Mouse (Mus musculus) testis, adult 2 months (tissue): ENCODE measurements around the gene Mrps9. TPM values are rescaled to one million over a fixed set of nuclear protein-coding genes. Genes with fewer than 3 reads are reported as not detected.
A peak's percentile ranks its signal among the peaks of the same experiment; 100 is the strongest.

Source experiments
- H3K27ac ChIP-seq: fragments of 200-500 bp; 2 replicates; pipeline ENCODE4 v1.5.1; 2012; ENCODE audit warnings: low read depth, low read length; ENCODE audit not compliant: control insufficient read depth, insufficient read depth
- H3K27me3 ChIP-seq: fragments of 200-500 bp; 2 replicates; pipeline ENCODE4 v1.6.1; 2012; ENCODE audit warnings: mild to moderate bottlenecking, low read length, moderate library complexity; ENCODE audit not compliant: control insufficient read depth, insufficient read depth
- H3K36me3 ChIP-seq: fragments of 200-500 bp; 2 replicates; pipeline ENCODE4 v1.6.1; 2012; ENCODE audit warnings: mild to moderate bottlenecking, low read length; ENCODE audit not compliant: control insufficient read depth, insufficient read depth
- H3K4me1 ChIP-seq: fragments of 200-500 bp; 2 replicates; pipeline ENCODE4 v1.6.1; 2012; ENCODE audit warnings: low read length; ENCODE audit not compliant: control insufficient read depth, insufficient read depth
- H3K4me3 ChIP-seq: fragments of 200-500 bp; 2 replicates; pipeline ENCODE4 v1.5.1; 2012; ENCODE audit warnings: low read depth, mild to moderate bottlenecking, low read length, moderate library complexity, mixed read lengths; ENCODE audit not compliant: control insufficient read depth
- CTCF ChIP-seq: fragments of 200-500 bp; IDR thresholded peaks from 2 replicates; pipeline ENCODE4 v1.5.1; 2012; ENCODE audit warnings: low read depth, mild to moderate bottlenecking, inconsistent platforms, low read length, moderate library complexity; ENCODE audit not compliant: control insufficient read depth, insufficient read depth, insufficient replicate concordance
- POLR2A ChIP-seq: fragments of 200-500 bp; IDR thresholded peaks from 2 replicates; pipeline ENCODE4 v1.6.1; 2012; ENCODE audit warnings: low read depth, mild to moderate bottlenecking, inconsistent platforms, low read length, moderate library complexity; ENCODE audit not compliant: control insufficient read depth
- polyA plus RNA-seq: library from polyadenylated mRNA; depleted of rRNA; stranded (reverse); fragments of >200 nt; gene quantifications from 2 replicates; pipeline ENCODE4 v1.2.3, GENCODE M21; 2012; rRNA removed

Gene Mrps9
- polyA plus RNA-seq, 1 experiment = 24.3 TPM

DNA sequence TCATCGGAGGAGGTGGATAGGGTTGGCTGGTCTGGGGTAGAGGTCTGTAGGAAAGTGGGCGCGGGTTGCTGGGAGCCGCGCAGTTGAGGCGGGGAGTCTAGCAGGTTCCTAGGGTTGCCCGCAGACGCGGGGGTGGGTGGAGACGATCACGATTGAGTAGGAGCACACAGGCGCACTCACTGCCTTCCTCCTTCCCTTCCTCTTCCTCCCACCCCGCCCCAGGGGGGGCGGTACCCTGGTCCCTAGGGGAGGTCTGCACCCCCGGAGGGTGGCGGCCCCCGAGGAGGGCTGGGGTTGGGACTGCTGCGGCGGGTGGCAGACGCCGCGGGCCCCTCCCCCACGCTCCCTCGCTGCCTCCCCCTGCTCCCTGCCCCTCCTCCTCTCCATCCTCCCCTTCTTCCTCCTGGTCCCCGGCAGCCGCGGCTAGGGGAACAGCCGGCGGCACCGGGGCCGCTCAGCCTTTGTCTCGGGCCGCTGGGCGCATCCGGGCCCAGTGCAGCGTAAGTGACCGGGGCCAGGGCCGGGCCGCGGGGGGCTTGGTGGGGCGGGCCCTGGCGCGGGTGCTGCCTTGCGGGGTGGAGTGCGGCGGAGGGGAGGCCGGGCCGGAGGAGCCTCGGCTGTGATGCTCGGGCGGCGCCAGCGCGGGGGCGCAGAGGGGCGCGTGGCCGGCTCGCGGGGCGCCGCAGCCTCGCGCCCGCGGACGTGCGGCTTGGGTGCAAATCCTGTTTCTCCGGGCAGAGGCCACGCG is 101.9 kb downstream of the Mrps9 start, which contains the start of gene Gpr45:
Gene Gpr45, plus strand, starts transcription at position 139 of the 748 bp plus-strand sequence.
- Histone ChIP-seq H3K27ac (no peak within 1 kb of the TSS), H3K4me3 (peak within 1 kb of the TSS; percentile 52), H3K36me3 (no peaks in the 10 kb centered on the region), H3K4me1 (peaks cover 3% of the 10 kb centered on the region; the same call in 1 of the 2 replicates), H3K27me3 (no peaks in the 10 kb centered on the region; the same call in 1 of the 2 replicates)
- TF ChIP-seq POLR2A = no peak
- no peak for TF ChIP-seq CTCF

DNA sequence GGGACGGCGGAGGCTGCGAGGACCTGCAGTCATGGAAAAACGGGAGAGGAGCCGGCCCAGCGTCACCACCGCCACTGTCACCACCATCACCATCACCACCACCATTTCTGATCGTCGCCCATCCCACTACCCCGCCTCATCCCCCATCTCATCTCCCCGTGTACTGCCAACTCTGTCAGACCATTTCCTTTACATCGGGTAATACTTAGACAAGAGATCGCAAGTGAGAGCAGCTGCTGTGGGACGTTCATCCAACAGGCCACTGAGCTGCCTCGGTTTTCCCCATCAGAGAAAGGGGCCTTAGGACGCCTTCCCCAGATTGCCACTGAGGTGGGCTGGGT is 102.4 kb downstream of the Mrps9 start:
- no peaks in the 10 kb centered on the region for H3K36me3 ChIP-seq
- H3K27ac ChIP-seq = no peak overlapping the region
- H3K4me1 ChIP-seq = peaks cover 3% of the 10 kb centered on the region; the same call in 1 of the 2 replicates
- peak overlapping the region; percentile 52 for H3K4me3 ChIP-seq
- TF ChIP-seq POLR2A (no peak), CTCF (no peak)
- H3K27me3 ChIP-seq = no peaks in the 10 kb centered on the region; the same call in 1 of the 2 replicates

Other genes starting within 250 kb of the Mrps9 start
- gene Pou3f3, start 155.5 kb upstream of the Mrps9 start, polyA plus RNA-seq = 0.04 and 0.58 TPM in 2 replicates
- gene Gpr45, start 101.6 kb downstream of the Mrps9 start, polyA plus RNA-seq = 0.29 and 0.57 TPM in 2 replicates
- 7.4 and 8.0 TPM in 2 replicates for gene Tgfbrap1, start 247.4 kb downstream of the Mrps9 start, polyA plus RNA-seq
- 8.6 and 10.7 TPM in 2 replicates for gene AI597479, start 247.5 kb downstream of the Mrps9 start, polyA plus RNA-seq